Mouse (Mus musculus) telencephalon, adult 2 months (tissue): Measurements from ENCODE around the gene Espn.

ENCODE experiments used
- DNase-seq: peaks from one replicate; pipeline ENCODE4 v3.0.0-alpha.2; 2011; ENCODE audit warnings: low read depth, low spot score

Espn gene

GRCm38 (mm10) chr4:152146033-152146827, 5.9 kb downstream of the Espn start:
- no peak for DNase-seq

GRCm38 (mm10) chr4:152145473-152145872, 6.7 kb downstream of the Espn start:
- no peak for DNase-seq

GRCm38 (mm10) chr4:152143632-152144031, 8.5 kb downstream of the Espn start:
- no peak for DNase-seq

GRCm38 (mm10) chr4:152141521-152142135, 10.5 kb downstream of the Espn start:
- DNase-seq = no peak

GRCm38 (mm10) chr4:152140441-152140840, 11.7 kb downstream of the Espn start:
- DNase-seq = no peak

DNA sequence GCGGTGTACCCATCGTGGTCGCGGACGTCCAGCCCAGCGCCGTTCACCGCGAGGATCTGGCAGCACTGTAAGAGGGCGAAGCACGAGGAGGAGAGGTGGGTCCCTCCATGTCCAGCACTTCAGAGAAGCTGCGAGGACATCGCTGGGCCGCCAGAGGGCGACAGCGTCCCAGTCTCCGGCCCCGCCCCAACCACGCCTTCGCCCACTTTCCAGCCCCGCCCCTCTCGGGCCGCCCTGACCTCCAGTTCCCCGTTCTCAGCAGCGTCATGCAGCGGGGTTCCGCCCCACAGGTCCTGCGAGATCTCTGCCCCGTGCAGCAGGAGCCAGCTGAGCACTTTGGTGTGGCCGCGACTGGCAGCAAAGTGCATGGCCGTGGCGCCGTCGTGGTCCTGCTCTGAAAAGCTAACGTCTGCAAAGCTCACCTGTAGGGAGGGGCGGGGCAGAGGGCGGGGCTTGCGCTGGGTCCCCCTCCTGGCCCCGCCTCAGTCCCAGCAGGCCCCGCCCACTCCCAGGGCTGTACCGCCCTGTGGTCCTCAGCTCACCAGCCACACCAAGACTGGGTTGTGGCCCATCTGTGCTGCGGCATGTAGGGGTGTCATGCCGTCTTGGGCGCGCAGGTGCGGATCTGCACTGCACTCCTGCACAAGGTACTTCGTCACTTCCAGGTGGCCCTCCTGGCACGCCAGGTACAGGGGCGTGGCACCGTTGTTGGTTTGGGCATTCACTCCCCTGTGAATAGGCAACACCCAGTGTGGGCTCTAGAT, 13.5 kb downstream of the Espn start:
- no peak for DNase-seq

- DNase-seq = no peak
Measured at GRCm38 (mm10) chr4:152136876-152137250, 15.3 kb downstream of the Espn start.

DNA sequence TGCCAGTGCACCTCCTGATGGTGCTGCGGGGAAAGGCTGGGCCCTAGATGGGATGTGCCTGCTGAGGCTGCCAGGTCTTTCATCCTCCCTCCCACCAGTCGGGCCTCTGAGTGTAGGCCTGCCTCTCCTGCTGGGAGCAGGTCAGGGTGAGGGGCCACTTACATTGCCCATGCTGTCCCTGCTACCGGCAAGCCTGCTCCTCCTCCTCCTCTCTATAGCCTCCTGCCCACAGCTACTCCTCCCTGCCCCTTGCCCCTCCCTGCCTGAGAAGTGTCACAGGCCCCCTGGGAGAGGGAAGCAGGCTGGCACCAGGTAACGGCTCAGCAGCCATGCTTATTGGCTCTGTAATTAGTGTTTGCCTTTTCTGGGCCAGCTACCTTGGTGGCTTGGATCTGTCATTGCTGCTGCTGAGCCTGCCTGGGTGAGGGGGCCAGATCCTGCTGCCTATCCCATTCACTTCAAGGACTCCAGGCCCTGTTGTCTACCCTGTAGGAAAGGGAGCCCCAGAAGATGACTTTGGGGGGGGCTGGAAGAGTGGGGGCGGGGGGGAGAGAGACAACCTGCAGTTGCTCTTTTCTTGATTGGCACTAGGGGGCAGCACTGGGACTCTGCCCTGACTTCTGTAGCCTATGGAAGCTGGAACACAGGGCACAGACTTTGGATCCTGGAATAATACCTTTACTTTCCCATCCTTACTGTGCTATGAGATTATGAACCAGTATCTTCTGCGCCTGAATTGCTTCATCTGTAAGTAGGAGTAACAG, 15.9 kb downstream of the Espn start:
- no peak for DNase-seq

GRCm38 (mm10) chr4:152135363-152135762, 16.8 kb downstream of the Espn start:
- DNase-seq = no peak

DNA sequence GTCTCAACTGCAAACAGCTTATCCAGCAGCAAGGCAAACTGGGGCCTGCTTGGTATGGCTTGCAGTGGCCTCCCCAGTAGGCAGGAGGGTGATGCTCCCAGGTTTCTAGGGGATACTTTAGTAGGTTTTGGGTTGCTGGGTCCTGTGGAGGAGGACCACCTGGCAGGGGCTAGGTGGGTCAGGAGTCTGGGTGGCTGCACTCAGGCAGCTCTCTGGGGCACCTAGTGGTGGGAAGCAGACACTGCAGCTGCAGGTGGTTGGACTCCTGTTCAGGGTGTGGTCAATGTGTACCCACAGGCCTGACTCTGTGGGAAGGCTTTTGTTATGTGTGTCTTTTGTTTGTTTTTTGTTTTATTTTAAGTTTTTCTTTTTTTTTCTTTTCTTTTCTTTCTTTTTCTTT, 17.7 kb downstream of the Espn start:
- DNase-seq = no peak

GRCm38 (mm10) chr4:152133213-152133612, 19.0 kb downstream of the Espn start:
- no peak for DNase-seq

GRCm38 (mm10) chr4:152132772-152133169, 19.4 kb downstream of the Espn start:
- no peak for DNase-seq

- no peak for DNase-seq
Measured at GRCm38 (mm10) chr4:152131809-152132771, 20.1 kb downstream of the Espn start.

GRCm38 (mm10) chr4:152130771-152131653, 21.2 kb downstream of the Espn start:
- no peak for DNase-seq

- no peak for DNase-seq
Measured at GRCm38 (mm10) chr4:152129395-152129930, 22.7 kb downstream of the Espn start.

- no peak for DNase-seq
Measured at GRCm38 (mm10) chr4:152128784-152129183, 23.4 kb downstream of the Espn start.

- DNase-seq = no peak
Measured at GRCm38 (mm10) chr4:152127884-152128283, 24.3 kb downstream of the Espn start.

DNA sequence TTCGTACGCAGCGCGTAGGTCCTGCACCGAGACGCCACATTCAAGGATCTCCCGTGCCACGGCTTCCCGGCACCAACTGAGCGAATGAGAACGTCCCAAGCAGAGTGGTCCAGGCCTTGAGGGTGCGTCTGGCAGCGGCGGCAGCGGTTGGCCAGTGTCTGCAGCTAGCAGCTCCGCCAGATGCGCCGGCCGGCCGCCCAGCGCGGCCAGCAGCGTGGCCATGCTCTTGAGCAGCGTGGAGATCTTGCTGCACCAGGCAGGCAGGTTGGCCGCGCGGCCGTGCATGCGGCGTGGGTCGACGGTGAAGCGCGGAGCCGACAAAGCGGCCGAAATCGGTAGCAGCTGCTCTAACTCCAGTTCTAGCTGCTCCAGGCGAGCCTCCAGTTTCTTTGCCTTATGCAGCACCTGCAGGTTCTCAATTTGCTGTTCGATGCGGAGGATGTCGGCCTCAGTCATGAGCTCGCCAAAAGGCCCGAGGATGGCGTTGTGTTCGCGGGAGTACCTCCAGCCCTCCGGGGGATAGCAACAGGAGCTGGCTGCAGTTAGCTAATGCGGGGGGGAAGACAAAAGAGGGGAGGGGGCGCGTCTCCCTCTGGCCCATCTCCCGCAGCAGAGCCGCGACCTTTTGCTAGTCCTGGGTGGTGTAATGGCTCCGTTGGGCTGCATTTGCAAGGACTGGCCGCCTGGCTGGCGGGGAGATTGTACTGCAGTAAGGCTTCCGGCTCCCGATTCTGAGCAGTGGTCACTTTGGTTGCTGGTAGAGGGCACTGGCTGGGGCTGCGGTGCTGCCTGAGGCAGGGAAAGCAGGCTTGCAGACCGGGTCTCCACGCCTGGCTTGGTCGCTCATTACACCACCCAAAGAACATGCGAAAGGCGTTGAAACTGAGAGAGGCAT, 25.9 kb downstream of the Espn start:
- DNase-seq = no peak
